Comparison of ENCODE assay signal across 9 mouse cellular contexts in genomic region chr8:116484087-116484486, GRCm38 (mm10). TPM values are rescaled to one million over a fixed set of nuclear protein-coding genes. Genes with fewer than 3 reads are reported as not detected.
A peak's percentile ranks its signal among the peaks of the same experiment; 100 is the strongest.
DNase-seq lines count a peak whose midpoint lies in the region; ATAC-seq and TF ChIP-seq lines count a peak whose summit lies in the region.
"Had no signal": no experiment of that assay in that cellular context is flagged by ENCODE, and none has a peak within 500 bp of the region (broad histone marks: within the 10 kb centered on the region; RNA-seq: fewer than 3 reads in every experiment).

No protein-coding gene starts in this region.

- 28% methylated on average over 2 of the region's 2 CpGs for WGBS in liver, postnatal 0 days (ENCODE audit: insufficient replicate concordance)
- 28% methylated on average over 2 of the region's 2 CpGs for WGBS in forebrain, embryonic 10.5 days
- 26% methylated on average over 2 of the region's 2 CpGs for WGBS in midbrain, embryonic 12.5 days

- no peaks in the 10 kb centered on the region for H3K4me1 ChIP-seq in liver, postnatal 0 days (ENCODE audit: insufficient read depth)
- H3K4me1 ChIP-seq in forebrain, embryonic 10.5 days, result peaks cover 14% of the 10 kb centered on the region
- H3K4me1 ChIP-seq in midbrain, embryonic 12.5 days, result 0 out of 2 replicates have a peak, but pooled peaks cover 3% of the 10 kb centered on the region
- H3K4me1 ChIP-seq: liver, embryonic 15.5 days had no signal

- no peak for ATAC-seq in liver, postnatal 0 days
- no peak for ATAC-seq in midbrain, embryonic 12.5 days (ENCODE audit: low FRiP score, low read depth)

- no peak overlapping the region for H3K9ac ChIP-seq in liver, postnatal 0 days (replicated peaks)
- no peak overlapping the region for H3K9ac ChIP-seq in midbrain, embryonic 12.5 days (replicated peaks)
- H3K9ac ChIP-seq: liver, embryonic 15.5 days had no signal

- DNase-seq in liver, postnatal 0 days, result no peak
- DNase-seq in liver, result no peak
- peak; percentile 15 for DNase-seq in T-cell, adult 2 months (ENCODE audit: low spot score)
- DNase-seq in forebrain, embryonic 10.5 days (ENCODE audit: extremely low spot score, low spot score), result no peak
- DNase-seq in gastrocnemius, postnatal 25 days, result no peak
- DNase-seq in yolk sac, embryonic 10.5 days (ENCODE audit: low spot score), result no peak

- peak; percentile 71 for TF ChIP-seq CTCF in liver, postnatal 0 days (IDR thresholded peaks at IDR 0.05; ENCODE audit: low read depth)

- H3K4me2 ChIP-seq in liver, postnatal 0 days (ENCODE audit: low read depth, low read length), result no peak overlapping the region
- H3K4me2 ChIP-seq in midbrain, embryonic 12.5 days (replicated peaks), result peak overlapping the region; percentile 34
- H3K4me2 ChIP-seq: liver, embryonic 15.5 days had no signal

- no peaks in the 10 kb centered on the region for H3K36me3 ChIP-seq in liver, postnatal 0 days (replicated peaks; ENCODE audit: insufficient read depth, low read length)
- no peaks in the 10 kb centered on the region for H3K36me3 ChIP-seq in forebrain, embryonic 10.5 days (replicated peaks)
- no peaks in the 10 kb centered on the region for H3K36me3 ChIP-seq in midbrain, embryonic 12.5 days
- H3K36me3 ChIP-seq: liver, embryonic 15.5 days had no signal

- no peaks in the 10 kb centered on the region for H3K27me3 ChIP-seq in liver, postnatal 0 days (ENCODE audit: insufficient read depth, low read length)
- peaks cover 78% of the 10 kb centered on the region for H3K27me3 ChIP-seq in forebrain, embryonic 10.5 days (ENCODE audit: poor library complexity, severe bottlenecking)
- H3K27me3 ChIP-seq in midbrain, embryonic 12.5 days, result peaks cover 71% of the 10 kb centered on the region
- H3K27me3 ChIP-seq: liver, embryonic 15.5 days had no signal

- no peak overlapping the region for H3K27ac ChIP-seq in liver, postnatal 0 days (ENCODE audit: low read depth)
- no peak overlapping the region for H3K27ac ChIP-seq in forebrain, embryonic 10.5 days
- no peak overlapping the region for H3K27ac ChIP-seq in midbrain, embryonic 12.5 days (replicated peaks)
- H3K27ac ChIP-seq: liver, embryonic 15.5 days had no signal

- no peak for TF ChIP-seq EP300 in liver, postnatal 0 days (IDR thresholded peaks at IDR 0.05; ENCODE audit: low read depth)

- no peaks in the 10 kb centered on the region for H3K9me3 ChIP-seq in liver, postnatal 0 days (ENCODE audit: low read length)
- no peaks in the 10 kb centered on the region for H3K9me3 ChIP-seq in forebrain, embryonic 10.5 days
- no peaks in the 10 kb centered on the region for H3K9me3 ChIP-seq in midbrain, embryonic 12.5 days
- H3K9me3 ChIP-seq: liver, embryonic 15.5 days had no signal

- H3K4me3 ChIP-seq in liver, postnatal 0 days (ENCODE audit: low read depth, low read length), result no peak overlapping the region
- H3K4me3 ChIP-seq in forebrain, embryonic 10.5 days, result 0 out of 2 replicates have a peak overlapping the region, but pooled peaks have one; percentile 18
- no peak overlapping the region for H3K4me3 ChIP-seq in midbrain, embryonic 12.5 days
- H3K4me3 ChIP-seq: erythroblast, embryonic 14.5 days; liver, embryonic 15.5 days had no signal

RNA-seq across cellular contexts. Expression of gene Dynlrb2, which starts 20.7 kb away (rescaled TPM):
- polyA plus RNA-seq in liver, postnatal 0 days (2015; fragmentation: Nextera tagmentation; extraction: Ambion mirVana), result not detected in 2 replicates
- 1.00 and 1.3 TPM in 2 replicates for polyA plus RNA-seq in forebrain, embryonic 10.5 days (2016; fragmentation: Nextera tagmentation; extraction: Ambion mirVana)
- polyA plus RNA-seq in midbrain, embryonic 12.5 days (2016; fragmentation: Nextera tagmentation; extraction: Ambion mirVana), result 1.3 and 4.4 TPM in 2 replicates
- total RNA-seq in gastrocnemius, postnatal 25 days (2021), result not detected
- polyA plus RNA-seq: erythroblast, embryonic 14.5 days; liver, embryonic 15.5 days had no signal
